Mouse (Mus musculus): ENCODE data around the gene Mei4. TPM values are rescaled to one million over a fixed set of nuclear protein-coding genes. Genes with fewer than 3 reads are reported as not detected.

Mei4 gene
- total RNA-seq, 1 experiment, result 1.9 TPM

GRCm38 (mm10) chr9:82075270-82075669, 211.8 kb downstream of the Mei4 start:
- in situ Hi-C loops (cut with MboI; ENCODE audit: low sequenced_read_pairs in 2 of 2, unreplicated experiment in 2 of 2), result no loop called here
- H3K4me3 ChIP-seq (ENCODE audit: insufficient read depth in 1 of 2, low read depth in 1 of 2, low read length in 2 of 2, poor library complexity in 1 of 2, severe bottlenecking in 1 of 2), result no peak overlapping the region
- no peak for DNase-seq (ENCODE audit: low read depth, low spot score)
- no peak overlapping the region for H3K27ac ChIP-seq (ENCODE audit: insufficient read depth, low read depth, low read length, poor library complexity, severe bottlenecking)
- H3K36me3 ChIP-seq (ENCODE audit: control insufficient read depth, insufficient read depth, low read length, poor library complexity, severe bottlenecking), result no peaks in the 10 kb centered on the region
- H3K4me1 ChIP-seq (ENCODE audit: control insufficient read depth in 2 of 2, insufficient read depth in 2 of 2, low read length in 2 of 2, poor library complexity in 1 of 2), result no peaks in the 10 kb centered on the region
- no peaks in the 10 kb centered on the region for H3K9me3 ChIP-seq (ENCODE audit: control insufficient read depth, insufficient read depth, low read depth, low read length)
- H3K9ac ChIP-seq (ENCODE audit: insufficient read depth, low read depth, low read length, poor library complexity, severe bottlenecking), result no peak overlapping the region
- TF ChIP-seq ZNF384 (IDR thresholded peaks at IDR 0.05; ENCODE audit: low read depth, low read length), result no peak
- TF ChIP-seq HCFC1 (IDR thresholded peaks at IDR 0.05; ENCODE audit: borderline replicate concordance, insufficient read depth, low read length), result no peak
- TF ChIP-seq CHD2 (IDR thresholded peaks at IDR 0.05; ENCODE audit: low read depth, low read length), result no peak
- TF ChIP-seq MAFK (IDR thresholded peaks at IDR 0.05; ENCODE audit: insufficient read depth, low read depth, low read length), result no peak
- no peak for TF ChIP-seq ZC3H11A (IDR thresholded peaks at IDR 0.05; ENCODE audit: borderline replicate concordance, low read depth, low read length)

- in situ Hi-C loops (cut with MboI; ENCODE audit: low sequenced_read_pairs in 2 of 2, unreplicated experiment in 2 of 2), result no loop called here
- no peak for DNase-seq (ENCODE audit: low read depth, low spot score)
Measured at GRCm38 (mm10) chr9:82096409-82096808, 232.9 kb downstream of the Mei4 start.

GRCm38 (mm10) chr9:82114865-82115264, 251.4 kb downstream of the Mei4 start:
- in situ Hi-C loops (cut with MboI; ENCODE audit: low sequenced_read_pairs in 2 of 2, unreplicated experiment in 2 of 2), result no loop called here
- Histone ChIP-seq H3K36me3 (ENCODE audit: control insufficient read depth, insufficient read depth, low read length, poor library complexity, severe bottlenecking) (no peaks in the 10 kb centered on the region), H3K9ac (ENCODE audit: insufficient read depth, low read depth, low read length, poor library complexity, severe bottlenecking) (no peak overlapping the region), H3K4me3 (ENCODE audit: insufficient read depth in 1 of 2, low read depth in 1 of 2, low read length in 2 of 2, poor library complexity in 1 of 2, severe bottlenecking in 1 of 2) (no peak overlapping the region), H3K27ac (ENCODE audit: insufficient read depth, low read depth, low read length, poor library complexity, severe bottlenecking) (no peak overlapping the region), H3K9me3 (ENCODE audit: control insufficient read depth, insufficient read depth, low read depth, low read length) (no peaks in the 10 kb centered on the region), H3K4me1 (ENCODE audit: control insufficient read depth in 2 of 2, insufficient read depth in 2 of 2, low read length in 2 of 2, poor library complexity in 1 of 2) (no peaks in the 10 kb centered on the region)
- DNase-seq (ENCODE audit: low read depth, low spot score), result no peak
- TF ChIP-seq ZC3H11A (IDR thresholded peaks at IDR 0.05; ENCODE audit: borderline replicate concordance, low read depth, low read length) (no peak), ZNF384 (IDR thresholded peaks at IDR 0.05; ENCODE audit: low read depth, low read length) (no peak), MAFK (IDR thresholded peaks at IDR 0.05; ENCODE audit: insufficient read depth, low read depth, low read length) (no peak), CHD2 (IDR thresholded peaks at IDR 0.05; ENCODE audit: low read depth, low read length) (no peak), HCFC1 (IDR thresholded peaks at IDR 0.05; ENCODE audit: borderline replicate concordance, insufficient read depth, low read length) (no peak)

More at GRCm38 (mm10) chr9:82096409-82096808, 232.9 kb downstream of the Mei4 start:
- Histone ChIP-seq H3K4me3 (ENCODE audit: insufficient read depth in 1 of 2, low read depth in 1 of 2, low read length in 2 of 2, poor library complexity in 1 of 2, severe bottlenecking in 1 of 2) (no peak overlapping the region), H3K9me3 (ENCODE audit: control insufficient read depth, insufficient read depth, low read depth, low read length) (no peaks in the 10 kb centered on the region), H3K4me1 (ENCODE audit: control insufficient read depth in 2 of 2, insufficient read depth in 2 of 2, low read length in 2 of 2, poor library complexity in 1 of 2) (no peaks in the 10 kb centered on the region), H3K9ac (ENCODE audit: insufficient read depth, low read depth, low read length, poor library complexity, severe bottlenecking) (no peak overlapping the region), H3K36me3 (ENCODE audit: control insufficient read depth, insufficient read depth, low read length, poor library complexity, severe bottlenecking) (no peaks in the 10 kb centered on the region), H3K27ac (ENCODE audit: insufficient read depth, low read depth, low read length, poor library complexity, severe bottlenecking) (no peak overlapping the region)
- TF ChIP-seq HCFC1 (IDR thresholded peaks at IDR 0.05; ENCODE audit: borderline replicate concordance, insufficient read depth, low read length), result no peak

GRCm38 (mm10) chr9:82136119-82136518, 272.6 kb downstream of the Mei4 start:
- Histone ChIP-seq H3K27ac (ENCODE audit: insufficient read depth, low read depth, low read length, poor library complexity, severe bottlenecking) (no peak overlapping the region), H3K9me3 (ENCODE audit: control insufficient read depth, insufficient read depth, low read depth, low read length) (no peaks in the 10 kb centered on the region), H3K36me3 (ENCODE audit: control insufficient read depth, insufficient read depth, low read length, poor library complexity, severe bottlenecking) (no peaks in the 10 kb centered on the region), H3K9ac (ENCODE audit: insufficient read depth, low read depth, low read length, poor library complexity, severe bottlenecking) (no peak overlapping the region), H3K4me3 (ENCODE audit: insufficient read depth in 1 of 2, low read depth in 1 of 2, low read length in 2 of 2, poor library complexity in 1 of 2, severe bottlenecking in 1 of 2) (no peak overlapping the region), H3K4me1 (ENCODE audit: control insufficient read depth in 2 of 2, insufficient read depth in 2 of 2, low read length in 2 of 2, poor library complexity in 1 of 2) (no peaks in the 10 kb centered on the region)
- DNase-seq (ENCODE audit: low read depth, low spot score), result no peak
- in situ Hi-C loops (cut with MboI; ENCODE audit: low sequenced_read_pairs in 2 of 2, unreplicated experiment in 2 of 2), result no loop called here
- TF ChIP-seq MAFK (IDR thresholded peaks at IDR 0.05; ENCODE audit: insufficient read depth, low read depth, low read length) (no peak), CHD2 (IDR thresholded peaks at IDR 0.05; ENCODE audit: low read depth, low read length) (no peak), HCFC1 (IDR thresholded peaks at IDR 0.05; ENCODE audit: borderline replicate concordance, insufficient read depth, low read length) (no peak), ZC3H11A (IDR thresholded peaks at IDR 0.05; ENCODE audit: borderline replicate concordance, low read depth, low read length) (no peak), ZNF384 (IDR thresholded peaks at IDR 0.05; ENCODE audit: low read depth, low read length) (no peak)

GRCm38 (mm10) chr9:82160143-82160542, 296.7 kb downstream of the Mei4 start:
- no peak overlapping the region for H3K9ac ChIP-seq (ENCODE audit: insufficient read depth, low read depth, low read length, poor library complexity, severe bottlenecking)
- H3K4me1 ChIP-seq (ENCODE audit: control insufficient read depth in 2 of 2, insufficient read depth in 2 of 2, low read length in 2 of 2, poor library complexity in 1 of 2), result no peaks in the 10 kb centered on the region
- no peak for TF ChIP-seq CHD2 (IDR thresholded peaks at IDR 0.05; ENCODE audit: low read depth, low read length)
- no peak for TF ChIP-seq HCFC1 (IDR thresholded peaks at IDR 0.05; ENCODE audit: borderline replicate concordance, insufficient read depth, low read length)
- no peak for TF ChIP-seq MAFK (IDR thresholded peaks at IDR 0.05; ENCODE audit: insufficient read depth, low read depth, low read length)
- H3K9me3 ChIP-seq (ENCODE audit: control insufficient read depth, insufficient read depth, low read depth, low read length), result no peaks in the 10 kb centered on the region
- no peak overlapping the region for H3K27ac ChIP-seq (ENCODE audit: insufficient read depth, low read depth, low read length, poor library complexity, severe bottlenecking)
- no peak overlapping the region for H3K4me3 ChIP-seq (ENCODE audit: insufficient read depth in 1 of 2, low read depth in 1 of 2, low read length in 2 of 2, poor library complexity in 1 of 2, severe bottlenecking in 1 of 2)
- no peak for DNase-seq (ENCODE audit: low read depth, low spot score)
- no peaks in the 10 kb centered on the region for H3K36me3 ChIP-seq (ENCODE audit: control insufficient read depth, insufficient read depth, low read length, poor library complexity, severe bottlenecking)
- in situ Hi-C loops (cut with MboI; ENCODE audit: low sequenced_read_pairs in 2 of 2, unreplicated experiment in 2 of 2), result no loop called here
